Mouse (Mus musculus) MEL (cell line): ENCODE measurements at regions not wholly inside any gene's neighbourhood (a gene's known extent, or its start where the extent isn't known, plus 50 kb on each side); places are given as distances from the start of the nearest gene placed in this dataset.

Experiments used
- DNase-seq: peaks from one replicate; pipeline ENCODE4 v3.0.0; 2011; ENCODE audit warnings: low read depth, low spot score
- H3K27ac ChIP-seq: 2 replicates; pipeline ENCODE4 v1.5.1; 2012; ENCODE audit warnings: low read depth, mild to moderate bottlenecking, control low read depth, low read length, moderate library complexity; ENCODE audit not compliant: control insufficient read depth
- H3K27me3 ChIP-seq, 2 experiments: fragments of 150-350 bp in 1 of 2; sonication (generic) in 1 of 2; 2 replicates each; pipeline ENCODE4 v1.6.1; 2012; ENCODE audit warnings: low read length in 2 of 2, mild to moderate bottlenecking in 2 of 2, improper control_type of control experiment in 1 of 2, moderate library complexity in 1 of 2; ENCODE audit not compliant: insufficient read depth in 2 of 2, control insufficient read depth in 1 of 2
- H3K36me3 ChIP-seq, 2 experiments: 2 replicates each; pipeline ENCODE4 v1.6.1; 2012 to 2014; ENCODE audit warnings: low read length in 2 of 2, improper control_type of control experiment in 1 of 2, inconsistent platforms in 1 of 2, mild to moderate bottlenecking in 1 of 2; ENCODE audit not compliant: insufficient read depth in 2 of 2, control insufficient read depth in 1 of 2
- H3K4me1 ChIP-seq, 2 experiments: fragments of 150-350 bp in 1 of 2; sonication (generic) in 1 of 2; 2 replicates each; pipeline ENCODE4 v1.6.1; 2012; ENCODE audit warnings: low read length in 2 of 2, improper control_type of control experiment in 1 of 2, mild to moderate bottlenecking in 1 of 2; ENCODE audit not compliant: insufficient read depth in 2 of 2, control insufficient read depth in 1 of 2
- H3K4me3 ChIP-seq, 2 experiments: fragments of 150-350 bp in 1 of 2; sonication (generic) in 1 of 2; 2 replicates each; pipeline ENCODE4 v1.5.1; 2012; ENCODE audit warnings: low read depth in 2 of 2, low read length in 2 of 2, mild to moderate bottlenecking in 2 of 2, moderate library complexity in 2 of 2, control low read depth in 1 of 2, improper control_type of control experiment in 1 of 2; ENCODE audit not compliant: control insufficient read depth in 1 of 2, insufficient read depth in 1 of 2
- H3K79me2 ChIP-seq: 2 replicates; pipeline ENCODE4 v1.6.1; 2012; ENCODE audit warnings: mild to moderate bottlenecking, low read length, moderate library complexity; ENCODE audit not compliant: control insufficient read depth, poor library complexity, insufficient read depth
- H3K9ac ChIP-seq: 2 replicates; pipeline ENCODE4 v1.6.1; 2012; ENCODE audit warnings: low read depth, mild to moderate bottlenecking, control low read depth, low read length, moderate library complexity; ENCODE audit not compliant: control insufficient read depth, poor library complexity, severe bottlenecking
- H3K9me3 ChIP-seq: fragments of 150-350 bp; sonication (generic); replicated peaks from 2 replicates; pipeline ENCODE4 v1.6.1; 2012; ENCODE audit warnings: mild to moderate bottlenecking, low read length, improper control_type of control experiment, moderate library complexity; ENCODE audit not compliant: insufficient read depth
- ELF1 ChIP-seq: IDR thresholded peaks from 2 replicates; pipeline ENCODE4 v1.6.1; 2014; ENCODE audit warnings: low read depth, mild to moderate bottlenecking, inconsistent platforms, low read length, improper control_type of control experiment, moderate library complexity
- GABPA ChIP-seq: IDR thresholded peaks from 2 replicates; pipeline ENCODE4 v1.6.1; 2012; ENCODE audit warnings: low read depth, mild to moderate bottlenecking, inconsistent platforms, low read length, improper control_type of control experiment, moderate library complexity
- KAT2A ChIP-seq: conservative IDR thresholded peaks from 2 replicates; pipeline ENCODE4 v1.6.1; 2012; ENCODE audit warnings: low read depth, low read length, improper control_type of control experiment, inconsistent platforms
- MAFK ChIP-seq: IDR thresholded peaks from 2 replicates; pipeline ENCODE4 v1.6.1; 2011; ENCODE audit warnings: low read depth, mild to moderate bottlenecking, low read length, improper control_type of control experiment, borderline replicate concordance
- MAX ChIP-seq: IDR thresholded peaks from 2 replicates; pipeline ENCODE4 v1.6.1; 2011; ENCODE audit warnings: low read length, improper control_type of control experiment
- MEF2A ChIP-seq: IDR thresholded peaks from 2 replicates; pipeline ENCODE4 v1.6.1; 2014; ENCODE audit warnings: low read depth, mild to moderate bottlenecking, inconsistent platforms, low read length, improper control_type of control experiment; ENCODE audit not compliant: poor library complexity, insufficient replicate concordance, severe bottlenecking; ENCODE audit errors: extremely low read depth
- MYC ChIP-seq: IDR thresholded peaks from 2 replicates; pipeline ENCODE4 v1.6.1; 2011; ENCODE audit warnings: low read depth, mild to moderate bottlenecking, low read length, improper control_type of control experiment, moderate library complexity
- NRF1 ChIP-seq: IDR thresholded peaks from 2 replicates; pipeline ENCODE4 v1.6.1; 2014; ENCODE audit warnings: low read depth, mild to moderate bottlenecking, inconsistent platforms, low read length, improper control_type of control experiment, moderate library complexity; ENCODE audit not compliant: poor library complexity, insufficient read depth, severe bottlenecking
- POLR2AphosphoS5 ChIP-seq: IDR thresholded peaks from 2 replicates; pipeline ENCODE4 v1.6.1; 2012; ENCODE audit warnings: low read depth, borderline replicate concordance, mild to moderate bottlenecking, inconsistent platforms, low read length, moderate library complexity, mixed read lengths
- RCOR1 ChIP-seq: IDR thresholded peaks from 2 replicates; pipeline ENCODE4 v1.6.1; 2012; ENCODE audit warnings: low read depth, mild to moderate bottlenecking, inconsistent platforms, low read length, improper control_type of control experiment
- ZC3H11A ChIP-seq: IDR thresholded peaks from 2 replicates; pipeline ENCODE4 v1.6.1; 2012; ENCODE audit warnings: low read depth, mild to moderate bottlenecking, inconsistent platforms, low read length, improper control_type of control experiment
- ZMIZ1 ChIP-seq: IDR thresholded peaks from 2 replicates; pipeline ENCODE4 v1.6.1; 2012; ENCODE audit warnings: low read depth, mild to moderate bottlenecking, inconsistent platforms, low read length, improper control_type of control experiment, moderate library complexity
- ZNF384 ChIP-seq: IDR thresholded peaks from 2 replicates; pipeline ENCODE4 v1.6.1; 2012; ENCODE audit warnings: low read depth, mild to moderate bottlenecking, inconsistent platforms, low read length, improper control_type of control experiment

DNA sequence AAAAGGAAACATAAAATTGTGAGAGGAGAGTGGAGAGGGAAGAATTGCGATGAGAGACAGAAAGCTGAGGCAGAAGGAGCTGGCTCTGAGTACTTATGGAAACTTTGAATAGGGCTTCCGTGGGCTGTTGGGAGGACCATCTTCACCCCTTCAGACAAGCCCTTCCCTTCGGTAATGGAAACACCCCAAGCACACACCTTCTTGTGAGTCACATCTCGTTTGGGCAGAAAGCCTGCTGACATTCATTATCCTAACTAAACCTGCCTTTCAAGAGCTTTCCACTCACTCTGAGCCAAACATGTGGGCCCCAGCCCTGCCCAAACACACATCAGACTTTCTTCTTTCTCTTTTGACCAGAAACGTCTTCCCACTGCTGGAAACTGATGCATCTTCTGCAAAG lies 232.3 kb upstream of the Nfe2l3 start:
- no peak overlapping the region for H3K27ac ChIP-seq
- H3K4me3 ChIP-seq, result no peak overlapping the region
- no peak for TF ChIP-seq ELF1
- no peak for TF ChIP-seq MEF2A
- TF ChIP-seq, all 39 proteins: peak for 0
- Histone ChIP-seq H3K27me3 (peaks cover 2% of the 10 kb centered on the region in 2 experiments; a peak in 2 of 4 replicates), H3K36me3 (no peaks in the 10 kb centered on the region), H3K79me2 (no peaks in the 10 kb centered on the region), H3K9me3 (no peaks in the 10 kb centered on the region), H3K9ac (no peak overlapping the region), H3K4me1 (no peaks in the 10 kb centered on the region)
- DNase-seq, result no peak

DNA sequence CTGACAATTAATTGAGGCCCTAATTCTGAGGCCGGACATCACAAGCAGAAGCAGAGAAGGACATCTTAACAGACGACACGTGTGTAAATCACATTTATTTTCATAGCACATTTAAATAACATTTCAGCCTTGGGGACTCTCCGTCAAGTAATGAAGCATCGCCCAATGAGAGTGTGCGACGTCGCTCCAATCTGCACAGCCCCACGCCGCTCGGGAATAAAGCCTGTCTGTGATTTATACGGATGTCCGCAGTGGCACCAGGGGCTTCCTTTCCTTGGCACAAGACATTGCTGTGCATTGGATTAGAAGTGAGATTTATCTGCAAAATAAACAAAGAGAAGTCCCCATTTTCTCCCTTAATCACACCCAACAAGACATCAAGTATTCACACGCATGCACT lies 231.6 kb upstream of the Nfe2l3 start:
- TF ChIP-seq MAFK, result no peak
- TF ChIP-seq MAX, result no peak
- no peak for TF ChIP-seq ZC3H11A
- no peak for TF ChIP-seq ELF1
- H3K36me3 ChIP-seq, result no peaks in the 10 kb centered on the region
- no peak overlapping the region for H3K4me3 ChIP-seq
- no peak overlapping the region for H3K27ac ChIP-seq
- H3K9ac ChIP-seq, result no peak overlapping the region
- peaks cover 2 to 4% of the 10 kb centered on the region in 2 experiments; a peak in 3 of 4 replicates for H3K27me3 ChIP-seq
- H3K4me1 ChIP-seq, result no peaks in the 10 kb centered on the region
- H3K9me3 ChIP-seq, result no peaks in the 10 kb centered on the region
- no peak for DNase-seq
- H3K79me2 ChIP-seq, result no peaks in the 10 kb centered on the region

DNA sequence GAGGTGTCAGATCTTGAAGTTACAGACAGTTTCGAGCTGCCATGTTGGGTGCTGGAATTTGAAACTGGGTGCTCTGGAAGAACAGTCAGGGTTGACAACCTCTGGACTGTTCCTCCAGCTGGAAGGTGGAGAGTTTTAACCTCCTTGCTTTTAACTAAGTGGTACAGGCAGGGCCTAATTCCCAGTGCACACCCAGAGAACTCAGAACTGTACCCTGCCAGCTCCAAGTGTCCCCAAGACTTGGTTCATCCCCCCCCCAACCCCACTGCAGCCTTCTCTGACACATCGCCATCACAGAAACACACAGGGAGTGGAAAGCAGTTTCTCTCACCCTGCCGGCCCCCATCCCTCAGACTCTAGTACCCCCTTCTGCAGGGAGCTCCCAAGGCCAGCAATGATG lies 228.2 kb upstream of the Nfe2l3 start:
- H3K9me3 ChIP-seq, result no peaks in the 10 kb centered on the region
- H3K9ac ChIP-seq, result no peak overlapping the region
- H3K36me3 ChIP-seq, result no peaks in the 10 kb centered on the region
- peaks cover 0 to 4% of the 10 kb centered on the region in 2 experiments; a peak in 3 of 4 replicates for H3K27me3 ChIP-seq
- H3K4me1 ChIP-seq, result peaks cover 0 to 3% of the 10 kb centered on the region in 2 experiments; a peak in 3 of 4 replicates
- no peak overlapping the region for H3K4me3 ChIP-seq
- no peak for DNase-seq
- H3K27ac ChIP-seq, result no peak overlapping the region
- H3K79me2 ChIP-seq, result no peaks in the 10 kb centered on the region; the same call in 1 of the 2 replicates
- TF ChIP-seq MAX, result no peak
- TF ChIP-seq GABPA, result no peak
- no peak for TF ChIP-seq POLR2AphosphoS5
- no peak for TF ChIP-seq MYC
- TF ChIP-seq NRF1, result no peak
- TF ChIP-seq ELF1, result no peak
- TF ChIP-seq ZNF384, result no peak
- no peak for TF ChIP-seq RCOR1
- TF ChIP-seq ZMIZ1, result no peak
- no peak for TF ChIP-seq KAT2A
- TF ChIP-seq, all 39 proteins: peak for 0
